Mouse (Mus musculus) stomach, postnatal 0 days (tissue): ENCODE data around the gene Fgfr2.

Experiments used
- CTCF ChIP-seq: IDR thresholded peaks from 2 replicates; pipeline ENCODE4 v1.5.1; 2016; ENCODE audit warnings: antibody characterized with exemption, low read depth, mild to moderate bottlenecking, moderate library complexity
- EP300 ChIP-seq: optimal IDR thresholded peaks from 2 replicates; pipeline ENCODE3; 2016; ENCODE audit warnings: antibody characterized with exemption

- TF ChIP-seq CTCF, result no peak
- TF ChIP-seq EP300, result no peak
Observed at GRCm38 (mm10) chr7:130972767-130973166, 2150.4 kb downstream of the Fgfr2 start.
